Mouse (Mus musculus): ENCODE measurements around the gene Vmn2r117. TPM values are rescaled to one million over a fixed set of nuclear protein-coding genes. Genes with fewer than 3 reads are reported as not detected.
"Not testable (repeated sequence)": the region's sequence is repeated elsewhere in the genome, so short reads cannot be mapped to it uniquely, and the experiment has no call there.

Gene Vmn2r117
- total RNA-seq (2017): 0.12 TPM in 1 of 2 replicates, not detected in the other

DNA sequence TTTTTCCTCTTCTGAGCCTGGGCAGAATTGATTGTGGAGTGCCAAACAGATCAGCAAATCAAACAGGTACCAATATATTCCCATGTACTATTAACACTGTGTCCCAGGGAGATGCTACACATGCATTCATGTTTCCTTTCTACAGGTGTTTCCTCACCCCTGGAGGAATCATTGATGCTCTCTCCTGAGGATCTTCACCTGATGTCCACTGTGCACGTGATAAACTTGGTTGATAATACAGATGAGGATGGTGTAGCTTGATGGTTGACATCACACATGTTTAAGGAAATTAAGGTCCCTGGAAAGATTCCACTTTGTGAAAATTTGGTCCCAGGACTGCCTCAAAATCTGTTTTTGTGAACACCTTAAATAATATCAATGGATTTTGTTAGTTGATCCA, at the start of gene Vmn2r117:
Gene Vmn2r117 (minus strand): TSS at position 101 of the 400 bp plus-strand sequence.
- ATAC-seq (ENCODE audit: extremely low read depth, insufficient number of reproducible peaks, low FRiP score, poor library complexity, severe bottlenecking): not testable (repeated sequence)

DNA sequence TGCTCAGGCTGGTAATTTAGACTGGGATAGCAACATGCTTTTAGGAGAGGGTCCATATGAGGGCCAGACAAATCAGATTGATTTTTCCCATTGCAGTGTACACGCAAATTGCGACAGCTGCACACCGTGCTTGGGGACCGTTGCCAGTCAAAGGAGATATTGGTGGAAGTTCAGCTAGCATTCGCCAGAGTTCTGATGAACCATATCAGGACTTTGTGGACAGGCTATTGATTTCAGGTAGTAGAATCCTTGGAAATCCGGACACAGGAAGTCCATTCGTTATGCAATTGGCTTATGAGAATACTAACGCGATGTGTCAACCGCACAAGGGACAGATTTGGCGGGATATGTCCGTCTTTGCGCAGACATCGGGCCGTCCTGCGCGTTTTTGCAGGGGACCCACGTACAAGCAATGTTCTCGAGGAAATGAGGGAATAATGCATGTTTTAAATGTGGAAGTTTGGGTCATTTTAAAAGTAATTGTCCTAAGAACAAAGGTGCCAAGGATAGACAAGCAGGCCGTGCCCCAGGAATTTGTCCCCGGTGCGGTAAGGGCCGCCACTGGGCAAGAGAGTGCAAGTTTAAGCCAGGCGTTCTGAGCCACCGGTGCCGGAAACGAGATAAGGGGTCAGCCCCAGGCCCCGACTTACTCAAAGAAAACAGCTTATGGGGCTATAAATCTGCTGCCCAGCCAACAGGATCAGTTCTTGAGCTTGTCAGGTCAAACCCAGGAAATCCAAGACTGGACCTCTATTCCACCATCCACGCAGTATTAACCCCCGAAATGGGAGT, 43.6 kb upstream of the Vmn2r117 start:
- ATAC-seq (ENCODE audit: extremely low read depth, insufficient number of reproducible peaks, low FRiP score, poor library complexity, severe bottlenecking): not testable (repeated sequence)

DNA sequence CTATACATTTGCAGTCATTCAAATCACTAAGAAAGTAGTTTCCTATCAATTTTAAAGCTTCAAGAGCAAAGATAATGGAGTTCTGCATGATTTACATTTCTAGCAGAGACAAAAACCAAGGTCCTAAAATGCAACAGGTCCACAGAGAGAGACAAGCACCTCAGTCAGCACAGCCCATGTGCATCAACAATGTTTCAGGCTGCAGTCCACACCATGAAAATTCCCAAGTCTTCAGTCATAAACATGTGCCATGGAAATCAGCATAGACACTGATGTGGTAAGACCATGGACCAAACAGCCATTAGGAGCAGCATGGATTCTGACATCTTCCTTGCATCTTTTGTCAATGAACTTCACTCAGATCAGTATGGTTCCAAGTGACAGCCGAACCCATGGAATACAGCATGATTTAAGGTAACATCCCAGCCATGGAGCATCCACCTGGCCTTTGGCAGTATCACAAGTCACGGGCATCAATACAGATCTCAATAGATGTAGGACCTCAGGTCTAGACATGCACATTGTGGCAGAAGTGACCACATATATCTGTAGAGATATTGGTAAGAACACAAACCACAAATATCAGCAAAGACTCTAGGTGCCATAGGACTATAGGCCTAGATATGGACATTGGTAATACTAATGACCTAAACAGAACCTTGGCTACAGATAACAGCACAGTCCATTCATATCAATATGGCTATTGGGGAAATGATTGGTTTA, 39.4 kb upstream of the Vmn2r117 start:
- ATAC-seq (ENCODE audit: extremely low read depth, insufficient number of reproducible peaks, low FRiP score, poor library complexity, severe bottlenecking): peak; percentile 33; the same call in 1 of the 2 replicates

- 0 out of 2 replicates have a peak, but pooled peaks have one; percentile 19 for ATAC-seq (ENCODE audit: extremely low read depth, insufficient number of reproducible peaks, low FRiP score, poor library complexity, severe bottlenecking)
These were observed 46.3 kb downstream of the Vmn2r117 start for GRCm38 (mm10) chr17:23433150-23433679.

Other genes with a start within 250 kb of the Vmn2r117 start
- not detected in 2 replicates for gene Vmn2r114, start 167.2 kb downstream of the Vmn2r117 start, total RNA-seq (2017)
- gene Vmn2r115, start 136.0 kb downstream of the Vmn2r117 start, total RNA-seq (2017): not detected in 2 replicates
- gene Vmn2r116, start 95.1 kb downstream of the Vmn2r117 start, total RNA-seq (2017): not detected in 2 replicates
- gene Zfp213, start 84.5 kb upstream of the Vmn2r117 start, total RNA-seq (2017): 5.1 and 5.6 TPM in 2 replicates
- not detected in 2 replicates for gene Zfp13, start 119.8 kb upstream of the Vmn2r117 start, total RNA-seq (2017)
- not detected in 2 replicates for gene Zscan10, start 121.2 kb upstream of the Vmn2r117 start, total RNA-seq (2017)
- 11.4 and 14.9 TPM in 2 replicates for gene Mmp25, start 165.6 kb upstream of the Vmn2r117 start, total RNA-seq (2017)
- 0.37 TPM in 1 of 2 replicates, not detected in the other for gene Bicdl2, start 180.8 kb upstream of the Vmn2r117 start, total RNA-seq (2017)
- 21.9 and 32.2 TPM in 2 replicates for gene Hcfc1r1, start 193.9 kb upstream of the Vmn2r117 start, total RNA-seq (2017)
- gene Thoc6, start 194.2 kb upstream of the Vmn2r117 start, total RNA-seq (2017): 15.2 and 16.0 TPM in 2 replicates
- gene Tnfrsf12a, start 197.8 kb upstream of the Vmn2r117 start, total RNA-seq (2017): 10.5 and 13.4 TPM in 2 replicates
- gene Cldn6, start 199.6 kb upstream of the Vmn2r117 start, total RNA-seq (2017): not detected in 2 replicates
- not detected in 2 replicates for gene Cldn9, start 204.3 kb upstream of the Vmn2r117 start, total RNA-seq (2017)
- gene 1520401A03Rik, start 243.1 kb upstream of the Vmn2r117 start, total RNA-seq (2017): not detected in 2 replicates
- 6.5 and 8.0 TPM in 2 replicates for gene Pkmyt1, start 246.6 kb upstream of the Vmn2r117 start, total RNA-seq (2017)

All from neutrophil, adult 5-6 weeks (primary cell).